ENCODE assay signal across 15 mouse cellular contexts in genomic region chr9:92198408-92198807, GRCm38 (mm10). TPM values are rescaled to one million over a fixed set of nuclear protein-coding genes. Genes with fewer than 3 reads are reported as not detected.
DNase-seq lines count a peak whose midpoint lies in the region.
"Had no signal": no experiment of that assay in that cellular context is flagged by ENCODE, and none has a peak within 500 bp of the region (broad histone marks: within the 10 kb centered on the region; RNA-seq: fewer than 3 reads in every experiment).

No protein-coding gene starts in this region.

- DNase-seq in cerebellum, postnatal 25 days, result peak; percentile 30 to 50
- DNase-seq in cerebellum, adult 11 months, result no peak
- peak; percentile 68 for DNase-seq in heart, adult 11 months
- no peak for DNase-seq in heart, postnatal 4 days
- peak; percentile 27 to 29 for DNase-seq in right cerebral cortex, postnatal 10 days (ENCODE audit: low spot score in 2 of 2)
- no peak for DNase-seq in right cerebral cortex, postnatal 4 days
- DNase-seq: adrenal gland, adult 8-10 months; gastrocnemius, postnatal 36 days; heart, adult 18-20 months; heart, postnatal 10 days; kidney, adult 2 months had no signal

RNA-seq across cellular contexts. Expression of gene Plscr5, which starts 5.7 kb away (rescaled TPM):
- total RNA-seq in heart, postnatal 4 days (2021), result not detected
- total RNA-seq: adrenal gland, adult 8-10 months; adrenal gland, postnatal 4 days; ES-E14; gastrocnemius, adult 8-10 months; gastrocnemius, postnatal 36 days; heart, adult 18-20 months; heart, postnatal 10 days; hematopoietic stem cell, adult 5-6 weeks had no signal

RNA-seq across cellular contexts. Expression of gene Plscr1, which starts 51.1 kb away (rescaled TPM):
- 10 to 100 TPM; 15.2 TPM for total RNA-seq in heart, postnatal 4 days (2021)

Comparison
In these comparisons a context has a peak if more than half of its experiments do, and no peak if none do; other contexts are left out.
1. DNase-seq: peak in cerebellum, postnatal 25 days (2 of 2), heart, adult 11 months (single experiment) and right cerebral cortex, postnatal 10 days (2 of 2); none in cerebellum, adult 11 months (single experiment), heart, postnatal 4 days (single experiment) and right cerebral cortex, postnatal 4 days (single experiment).